Mouse (Mus musculus) lung, postnatal 0 days (tissue): Measurements from ENCODE around the gene Gm20696.

Source experiments
- CTCF ChIP-seq: IDR thresholded peaks from 2 replicates; pipeline ENCODE4 v1.5.1; 2016; ENCODE audit warnings: antibody characterized with exemption, mild to moderate bottlenecking
- EP300 ChIP-seq: IDR thresholded peaks from 2 replicates; pipeline ENCODE4 v1.6.1; 2016; ENCODE audit warnings: antibody characterized with exemption, mild to moderate bottlenecking, control low read depth

DNA sequence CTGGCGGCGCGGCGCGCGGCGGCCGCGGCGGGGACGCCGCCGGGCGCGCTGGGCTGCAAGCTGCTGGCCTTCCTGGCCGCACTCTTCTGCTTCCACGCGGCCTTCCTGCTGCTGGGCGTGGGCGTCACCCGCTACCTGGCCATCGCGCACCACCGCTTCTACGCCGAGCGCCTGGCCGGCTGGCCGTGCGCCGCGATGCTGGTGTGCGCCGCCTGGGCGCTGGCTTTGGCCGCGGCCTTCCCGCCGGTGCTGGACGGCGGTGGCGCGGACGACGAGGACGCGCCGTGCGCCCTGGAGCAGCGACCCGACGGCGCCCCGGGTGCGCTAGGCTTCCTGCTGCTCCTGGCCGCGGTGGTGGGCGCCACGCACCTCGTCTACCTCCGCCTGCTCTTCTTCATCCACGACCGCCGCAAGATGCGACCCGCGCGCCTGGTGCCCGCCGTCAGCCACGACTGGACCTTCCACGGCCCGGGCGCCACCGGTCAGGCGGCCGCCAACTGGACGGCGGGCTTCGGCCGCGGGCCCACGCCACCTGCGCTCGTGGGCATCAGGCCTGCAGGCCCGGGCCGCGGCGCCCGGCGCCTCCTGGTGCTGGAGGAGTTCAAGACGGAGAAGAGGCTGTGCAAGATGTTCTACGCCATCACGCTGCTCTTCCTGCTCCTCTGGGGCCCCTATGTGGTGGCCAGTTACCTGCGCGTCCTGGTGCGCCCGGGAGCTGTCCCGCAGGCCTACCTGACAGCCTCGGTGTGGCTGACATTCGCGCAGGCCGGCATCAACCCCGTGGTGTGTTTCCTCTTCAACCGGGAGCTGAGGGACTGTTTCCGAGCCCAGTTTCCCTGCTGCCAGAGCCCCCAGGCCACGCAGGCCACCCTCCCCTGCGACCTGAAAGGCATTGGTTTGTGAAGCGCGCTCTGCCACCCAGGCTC lies 26.6 kb upstream of the Gm20696 start:
- no peak for TF ChIP-seq EP300
- TF ChIP-seq CTCF: no peak
